Mouse (Mus musculus) common myeloid progenitor, adult 5-6 weeks (primary cell): ENCODE measurements around the gene Ust. TPM values are rescaled to one million over a fixed set of nuclear protein-coding genes. Genes with fewer than 3 reads are reported as not detected.

Experiments
- ATAC-seq: replicated peaks from 2 replicates; pipeline ENCODE4 v1.8.0; 2016; ENCODE audit warnings: low read depth, mild to moderate bottlenecking, moderate TSS enrichment, inconsistent platforms; ENCODE audit not compliant: poor library complexity, severe bottlenecking
- total RNA-seq: library from RNA; stranded (forward); fragments of 200-1000, 187-1606 nt; gene quantifications from 2 replicates; pipeline ENCODE4 v1.2.3, GENCODE M21; 2017

The Ust gene
- total RNA-seq, 1 experiment from 2014 or later = 1.0 TPM

DNA sequence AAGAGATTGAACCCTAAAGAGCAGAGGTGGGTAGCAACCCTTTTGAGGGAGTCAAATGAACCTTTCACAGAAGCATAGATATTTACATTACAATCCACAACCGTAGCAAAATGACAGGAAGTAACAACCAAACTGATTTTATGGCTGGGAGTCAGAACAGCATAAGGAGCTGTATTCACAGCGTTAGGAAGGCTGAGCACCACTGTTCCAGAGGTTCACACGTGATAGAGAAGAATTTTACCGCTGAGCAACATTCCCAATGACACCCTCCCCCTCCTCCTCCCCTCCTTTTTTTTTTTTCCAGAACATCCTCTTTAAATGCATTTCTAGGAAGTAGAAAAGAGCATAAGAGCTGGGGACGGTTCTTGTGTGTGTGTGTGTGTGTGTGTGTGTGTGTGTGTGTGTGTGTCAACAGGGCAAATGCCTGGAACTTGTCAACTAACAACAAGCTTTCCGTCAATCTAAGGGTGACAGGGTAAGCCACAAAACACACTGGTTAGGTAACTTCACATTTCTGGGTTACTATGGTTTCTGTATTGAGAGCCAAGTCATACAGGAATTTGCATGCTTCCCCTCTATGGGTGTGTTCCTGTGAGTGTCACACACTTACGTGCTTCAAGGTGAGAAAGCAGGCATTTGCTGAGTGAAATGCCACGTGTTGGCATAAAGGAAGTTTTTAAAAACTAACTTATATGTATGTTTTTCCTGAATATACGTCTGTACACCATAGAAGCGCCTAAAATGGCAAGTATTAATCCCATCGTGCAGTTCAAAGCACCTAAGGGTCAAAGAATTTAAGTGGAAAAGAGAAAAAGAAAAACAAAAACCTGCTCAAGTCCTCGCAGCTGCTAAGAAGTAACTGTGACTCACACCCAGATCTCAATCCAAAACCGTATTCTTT lies 13.0 kb downstream of the Ust start:
- ATAC-seq = peak; percentile 76

DNA sequence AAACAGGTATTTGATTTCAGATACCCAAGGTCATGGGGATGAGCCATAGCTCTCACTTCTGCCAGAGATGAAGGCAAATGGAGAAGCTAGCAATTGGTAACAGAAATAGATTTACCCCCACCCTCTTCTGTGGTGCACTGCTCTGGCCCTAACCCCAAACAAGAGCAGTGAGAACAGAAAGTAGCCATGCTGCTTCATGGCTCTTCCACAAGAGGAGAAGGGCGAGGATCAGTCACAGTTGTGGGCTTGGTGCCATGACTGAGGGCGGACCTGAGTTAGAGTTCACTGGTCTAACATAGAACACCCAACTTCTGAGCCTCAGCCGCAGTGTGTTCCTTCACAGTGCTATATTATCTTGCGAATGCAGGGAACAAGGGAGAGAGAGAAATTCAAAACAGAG lies 13.8 kb downstream of the Ust start:
- peak; percentile 67 for ATAC-seq

DNA sequence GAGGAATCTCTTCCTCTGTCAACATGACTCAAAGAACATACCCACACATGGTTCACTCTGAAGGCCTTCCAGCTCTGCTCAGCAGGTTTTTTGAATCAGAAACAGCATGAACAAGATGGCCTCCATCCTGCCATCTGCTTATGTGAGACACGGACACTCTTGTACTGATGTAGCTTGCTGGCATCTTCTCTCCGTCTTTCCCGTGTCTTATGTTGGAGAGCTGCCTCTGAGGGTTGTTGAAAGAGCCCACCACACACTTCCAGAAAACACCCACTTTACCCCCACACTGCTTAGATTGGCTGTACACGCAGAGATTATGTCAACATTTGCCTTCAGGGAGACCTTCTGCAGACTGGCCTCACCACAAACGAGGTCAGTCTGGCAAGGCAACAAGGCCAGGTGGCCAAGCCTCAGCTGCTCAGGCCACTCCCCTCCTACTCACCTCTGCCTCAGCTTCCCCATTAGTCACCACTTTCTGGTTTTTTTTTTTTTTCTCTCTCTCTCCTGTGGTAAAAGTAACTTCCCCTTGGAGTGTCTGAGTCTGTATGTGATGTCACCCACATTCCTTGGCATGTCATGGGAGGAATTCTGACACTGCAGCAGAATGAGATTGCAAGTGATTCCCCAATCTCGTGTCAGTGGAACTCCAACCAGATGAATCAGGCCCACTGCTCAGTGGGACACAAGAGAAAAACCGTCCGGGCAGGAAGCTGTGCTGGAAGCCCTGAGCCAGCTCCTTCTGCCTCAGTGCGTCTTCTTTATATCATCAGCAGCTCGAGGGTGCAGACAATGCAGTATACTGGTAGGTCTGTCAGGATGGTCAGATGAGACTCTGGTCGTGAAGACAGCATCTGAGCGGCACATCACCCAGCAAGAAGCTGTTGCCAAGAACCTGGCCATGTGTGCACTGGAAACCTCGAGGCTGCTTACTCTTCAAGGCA lies 19.4 kb downstream of the Ust start:
- peak; percentile 45; the same call in 1 of the 2 replicates for ATAC-seq

DNA sequence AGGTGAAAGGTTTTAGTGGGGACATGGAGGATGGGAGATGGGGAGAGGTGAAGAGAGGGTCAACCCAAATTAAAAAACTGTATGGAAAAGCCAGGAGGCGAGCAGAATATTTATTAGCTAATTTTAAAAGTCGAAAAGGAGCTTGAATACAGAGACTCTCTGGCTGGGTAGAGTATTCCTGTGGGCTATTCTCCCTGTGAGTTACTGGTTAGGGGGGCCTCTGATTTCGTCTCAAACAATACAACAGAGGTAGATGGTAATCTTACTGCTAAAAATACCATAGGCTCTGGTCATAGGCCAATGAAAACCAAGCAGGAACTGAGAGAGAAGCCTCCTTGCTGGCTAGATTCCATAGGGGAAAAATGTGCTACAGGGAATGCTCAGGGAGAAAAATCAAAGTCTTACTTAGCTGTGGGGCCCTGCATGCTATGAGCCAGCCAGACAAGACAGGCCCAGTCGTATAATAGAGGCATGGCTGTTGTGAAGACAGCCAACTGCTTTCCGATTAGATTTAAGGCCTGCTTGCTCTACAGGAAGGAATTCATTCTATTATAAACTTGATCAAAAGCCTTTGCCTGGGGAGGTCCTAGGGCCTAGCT lies 23.0 kb downstream of the Ust start:
- ATAC-seq = no peak

DNA sequence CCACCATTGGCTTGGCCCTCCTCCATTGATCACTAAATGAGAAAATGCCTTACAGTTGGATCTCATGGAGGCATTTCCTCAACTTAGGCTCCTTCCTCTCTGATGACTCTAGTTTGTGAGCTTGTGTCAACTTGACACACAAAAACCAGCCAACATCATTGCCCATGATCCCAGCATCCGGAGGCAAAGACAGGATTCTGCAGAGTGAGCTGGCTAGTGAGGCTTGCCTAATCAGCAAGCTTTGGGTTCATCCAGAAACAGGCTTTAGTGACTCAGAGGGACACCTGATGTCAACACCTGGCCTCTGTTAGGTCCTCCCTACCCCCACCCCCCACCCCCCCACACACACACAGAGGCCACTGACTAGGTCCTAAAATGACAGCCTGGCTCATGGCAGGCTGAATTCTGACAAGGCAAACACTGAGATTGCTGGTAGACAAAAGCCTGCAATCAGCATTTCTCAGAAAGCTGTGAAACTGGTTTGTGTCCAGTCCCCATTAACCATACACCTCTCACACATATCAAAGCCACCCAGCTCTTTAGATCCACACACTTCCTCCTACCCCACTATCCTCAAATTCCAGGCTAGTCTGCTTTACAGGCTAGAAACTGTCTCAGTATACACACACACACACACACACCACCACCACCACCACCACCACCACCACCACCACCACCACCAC lies 26.6 kb downstream of the Ust start:
- ATAC-seq = no peak

DNA sequence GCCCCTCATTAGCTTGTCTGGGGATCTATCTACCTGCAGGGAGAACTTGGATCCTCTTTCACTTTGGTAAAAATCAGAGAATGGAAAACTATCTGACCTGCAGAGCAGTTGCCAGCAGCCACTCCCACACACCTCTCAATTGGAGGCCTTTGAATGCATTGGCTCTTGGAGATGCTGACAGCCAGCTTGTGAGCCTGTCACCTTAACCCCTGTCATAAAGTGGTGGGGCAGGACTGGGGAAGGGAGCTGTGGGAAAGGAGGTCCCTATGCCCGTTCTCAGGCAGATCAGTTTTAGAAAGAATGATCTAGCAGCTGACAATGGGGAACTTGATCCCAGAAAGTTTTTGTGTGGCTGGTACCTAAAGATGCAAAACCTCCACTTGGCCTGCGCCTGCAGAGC lies 31.2 kb downstream of the Ust start:
- ATAC-seq = no peak

DNA sequence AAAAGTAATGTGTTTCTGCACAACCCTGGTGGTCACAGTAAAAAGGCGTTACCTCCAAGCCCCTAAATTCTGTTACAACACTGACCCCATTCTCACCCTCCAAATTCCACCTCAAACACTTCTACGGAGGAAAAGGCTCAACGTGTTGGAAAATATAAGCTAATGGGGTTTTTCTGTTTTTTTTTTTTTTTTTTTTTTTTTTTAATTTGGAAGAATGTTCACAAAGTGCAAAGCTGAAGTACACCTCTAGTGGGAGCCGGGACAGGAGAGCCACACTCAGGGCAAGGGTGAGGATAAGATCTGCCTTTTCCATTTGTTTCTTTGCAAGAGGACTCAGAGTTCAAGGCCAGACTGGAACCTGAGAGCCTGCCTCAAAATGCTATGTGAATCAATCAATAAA lies 34.1 kb downstream of the Ust start:
- ATAC-seq = no peak

DNA sequence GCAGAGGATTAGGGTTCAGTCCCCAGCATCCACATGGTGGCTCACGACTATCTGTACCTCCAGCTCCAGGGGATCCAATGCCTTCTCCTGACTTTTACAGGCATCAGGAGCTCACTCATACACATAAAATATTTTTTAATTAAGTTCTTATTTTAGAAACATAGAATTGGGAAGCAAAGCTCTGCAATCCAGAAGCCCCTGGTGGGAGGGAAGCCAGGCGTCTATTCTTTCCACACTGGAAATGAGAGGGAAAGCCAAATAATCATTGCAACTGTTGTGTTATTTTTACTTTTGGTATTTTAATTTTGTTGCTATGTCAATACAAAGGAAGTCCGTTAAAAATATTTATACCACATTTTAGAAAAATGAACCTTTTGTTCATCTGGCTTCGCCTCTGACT lies 35.8 kb downstream of the Ust start:
- ATAC-seq = no peak

DNA sequence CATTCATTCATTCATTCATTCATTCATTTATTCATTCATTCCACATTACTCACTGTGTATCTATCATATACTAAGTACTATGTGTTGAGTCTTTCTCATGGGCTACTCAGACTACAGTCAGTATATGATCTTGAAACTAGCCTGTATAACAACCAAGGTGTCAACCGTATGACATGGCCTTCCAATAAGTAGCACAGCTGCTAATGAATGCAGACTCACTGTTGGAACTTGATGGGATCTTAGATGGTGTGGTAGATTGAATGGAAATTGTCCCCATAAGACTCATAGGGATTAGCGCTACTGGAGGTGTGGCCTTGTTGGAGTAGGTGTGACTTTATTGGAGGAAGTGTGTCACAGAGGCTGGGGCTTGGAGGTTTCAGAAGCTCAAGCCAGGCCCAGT lies 38.8 kb downstream of the Ust start:
- ATAC-seq = no peak

DNA sequence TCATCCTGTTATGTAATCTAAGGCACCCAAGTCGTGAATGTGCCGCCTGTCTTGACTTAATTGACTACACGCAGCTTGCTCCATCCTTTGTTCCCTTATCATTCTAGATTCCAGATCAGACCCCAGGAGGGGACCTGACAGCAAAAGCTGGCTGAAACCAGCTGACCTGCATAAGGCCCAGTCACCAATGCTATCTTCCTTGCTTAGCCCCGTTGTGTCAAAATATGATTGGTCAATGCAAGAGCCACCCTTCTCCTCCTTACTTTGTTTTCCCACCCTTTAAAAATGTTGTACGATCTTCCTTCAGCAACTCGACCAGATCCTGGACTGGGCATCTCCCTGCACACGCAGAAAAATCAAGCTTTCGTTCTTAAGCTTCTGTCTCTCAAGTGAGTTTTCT lies 40.7 kb downstream of the Ust start:
- ATAC-seq = no peak

DNA sequence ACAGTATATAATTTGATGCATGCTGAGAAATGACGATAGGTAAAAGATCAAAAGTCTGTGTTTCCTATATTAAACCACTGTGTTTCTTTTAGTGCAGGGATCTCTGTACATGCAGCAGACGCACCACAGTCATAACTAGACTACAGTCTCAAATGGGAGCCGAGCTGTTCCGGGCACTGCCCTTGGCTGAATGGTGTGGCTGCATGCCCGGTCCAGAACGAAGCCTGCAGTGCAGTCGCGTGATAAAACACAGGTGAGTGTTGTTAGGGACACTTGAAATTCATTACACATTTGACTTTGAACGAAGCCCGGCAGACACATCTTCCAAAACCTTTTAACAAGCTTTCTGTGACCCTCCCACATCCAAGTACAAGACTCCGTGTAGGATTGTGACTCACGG lies 46.6 kb downstream of the Ust start:
- no peak for ATAC-seq

DNA sequence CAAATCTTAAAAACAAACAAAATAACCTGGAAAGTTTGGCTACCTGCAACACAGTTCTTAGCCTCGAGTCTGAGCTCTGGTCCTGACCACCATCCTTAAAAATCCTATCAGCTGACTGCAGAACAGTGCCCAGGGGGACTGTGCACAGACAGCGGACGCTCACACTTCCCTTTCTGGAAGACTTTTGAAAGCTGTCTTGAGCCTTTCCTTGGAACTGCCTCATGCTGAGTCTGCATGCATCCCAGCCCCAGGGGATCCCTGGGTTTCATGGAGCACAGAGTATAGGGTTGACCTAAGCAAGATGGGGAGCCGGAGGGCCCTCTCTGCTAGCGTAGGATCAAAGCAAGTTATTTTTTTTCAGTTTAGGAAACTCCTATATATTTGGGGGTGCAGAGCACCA lies 47.6 kb downstream of the Ust start:
- no peak for ATAC-seq

DNA sequence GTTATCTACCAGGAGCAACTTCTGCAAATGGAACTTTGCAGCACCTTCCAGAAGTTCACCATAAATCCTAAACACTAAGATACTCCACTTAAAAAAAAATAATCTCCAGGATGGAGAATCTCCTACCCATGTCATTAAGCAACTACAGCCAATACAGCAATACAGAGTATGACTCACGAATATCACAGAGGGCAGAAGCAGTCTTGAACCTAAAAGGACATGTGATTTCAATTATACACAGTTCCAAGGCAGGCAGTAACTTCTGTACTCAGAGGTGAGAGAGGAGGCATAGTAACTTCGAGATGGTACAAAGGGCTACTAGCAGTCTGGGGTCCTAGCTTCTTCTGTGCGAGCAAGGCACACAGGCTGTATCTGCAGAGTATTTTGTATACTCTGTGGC lies 49.1 kb downstream of the Ust start:
- no peak for ATAC-seq

DNA sequence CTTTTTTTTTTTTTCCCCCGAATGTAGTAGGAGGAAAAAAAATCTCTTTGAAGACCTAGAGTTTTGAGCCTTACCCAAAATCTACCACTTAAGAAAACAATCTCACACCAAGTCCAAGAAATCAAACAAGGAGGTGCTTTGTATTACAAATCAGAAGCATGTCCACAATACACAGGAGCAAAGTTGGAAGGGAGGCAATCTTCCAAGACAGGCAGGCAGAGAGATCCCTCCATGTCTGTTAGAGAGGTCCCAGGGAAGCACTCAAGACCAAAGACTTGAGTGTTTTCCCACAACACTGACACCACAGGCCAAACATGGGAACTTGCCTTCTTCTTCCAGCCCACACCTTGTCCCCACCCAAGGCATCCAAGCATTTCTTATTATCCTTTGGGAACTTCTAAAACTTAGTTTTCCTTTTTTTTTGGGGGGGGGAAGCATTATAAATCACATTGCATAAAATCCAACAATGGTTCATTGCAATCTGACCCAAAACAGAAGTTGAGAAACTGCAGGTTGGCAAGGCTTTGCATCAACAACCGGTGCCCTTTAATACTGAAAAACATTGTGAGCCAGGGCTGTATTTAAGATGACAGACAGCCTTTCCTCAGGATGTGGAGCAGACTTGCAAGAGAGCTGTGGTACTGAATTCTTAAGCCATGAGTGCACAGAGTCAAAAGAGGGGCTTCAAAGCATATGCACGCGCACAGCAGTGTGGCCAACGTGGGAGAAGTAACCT lies 49.8 kb downstream of the Ust start:
- no peak for ATAC-seq

DNA sequence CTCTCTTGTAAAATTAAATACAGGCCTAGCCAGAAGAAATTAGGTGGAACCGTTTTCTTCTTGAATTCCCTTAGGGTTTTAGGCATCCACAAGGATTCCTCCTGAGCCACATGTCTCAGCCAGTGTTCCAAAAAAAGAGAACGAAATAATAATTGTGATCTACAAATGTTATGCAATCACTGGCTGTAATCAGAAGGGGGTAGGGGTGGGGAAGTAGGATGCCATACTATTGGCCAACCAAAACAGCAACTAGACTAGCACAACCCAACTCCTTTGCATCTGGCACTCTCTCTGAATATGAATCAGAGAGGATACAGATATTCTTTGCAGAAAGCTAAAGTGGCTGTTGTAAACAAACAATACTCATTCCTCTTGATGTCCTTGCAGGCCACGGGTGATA lies 52.7 kb downstream of the Ust start:
- no peak for ATAC-seq

DNA sequence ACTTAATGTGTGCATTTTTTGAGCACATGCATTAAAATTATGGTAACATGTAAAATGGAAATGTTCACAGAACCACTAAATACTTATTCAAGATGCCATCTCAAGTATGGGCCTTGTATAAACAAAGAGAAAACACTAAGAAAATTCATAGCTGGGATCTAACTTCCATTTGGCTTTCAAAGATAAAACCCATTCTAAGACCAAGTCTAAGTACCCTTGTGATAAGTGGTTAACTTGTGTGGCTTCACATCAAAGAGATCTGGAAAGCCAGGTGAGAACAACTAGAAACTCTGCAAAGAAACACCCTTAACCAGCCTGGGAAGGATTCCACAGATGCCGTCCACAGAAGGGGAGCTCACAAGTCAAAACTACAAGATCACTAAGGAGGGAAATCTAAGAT lies 53.4 kb downstream of the Ust start:
- ATAC-seq = no peak

DNA sequence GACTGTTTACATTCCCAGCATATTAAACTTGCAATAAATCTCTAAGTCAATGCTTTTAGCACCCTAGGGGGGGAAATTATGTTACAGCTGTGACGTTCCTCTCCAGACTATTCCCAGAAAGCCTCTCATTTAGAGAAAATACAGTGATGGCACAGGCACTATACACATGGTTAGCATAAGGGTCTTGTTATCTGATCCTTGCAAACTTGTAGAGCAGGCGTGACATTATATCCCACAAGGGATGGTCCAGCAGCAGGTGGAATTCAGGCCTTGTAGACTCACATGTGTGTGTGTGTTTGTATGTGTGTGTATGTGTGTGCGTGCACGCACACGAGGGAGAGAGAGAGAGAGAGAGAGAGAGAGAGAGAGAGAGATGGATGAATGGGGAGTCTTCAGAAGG lies 57.3 kb downstream of the Ust start:
- no peak for ATAC-seq

DNA sequence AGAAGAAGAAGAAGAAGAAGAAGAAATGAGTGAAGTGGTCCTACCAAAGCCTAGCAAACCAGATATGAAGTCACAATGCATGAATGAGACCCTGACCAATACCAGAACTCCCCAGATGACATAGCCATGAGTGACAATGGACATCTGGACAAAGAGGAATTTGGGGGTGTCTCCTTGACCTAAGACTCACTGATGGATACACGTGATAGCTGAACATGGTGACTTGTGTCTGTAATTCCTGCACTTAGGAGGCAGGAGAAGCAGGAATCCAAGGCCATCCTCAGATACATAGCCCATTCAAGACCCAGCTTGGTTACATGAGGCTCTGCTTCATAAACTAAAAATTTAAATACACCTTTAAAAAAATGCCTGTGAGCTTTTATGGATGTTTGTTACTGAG lies 63.9 kb downstream of the Ust start:
- ATAC-seq = no peak

DNA sequence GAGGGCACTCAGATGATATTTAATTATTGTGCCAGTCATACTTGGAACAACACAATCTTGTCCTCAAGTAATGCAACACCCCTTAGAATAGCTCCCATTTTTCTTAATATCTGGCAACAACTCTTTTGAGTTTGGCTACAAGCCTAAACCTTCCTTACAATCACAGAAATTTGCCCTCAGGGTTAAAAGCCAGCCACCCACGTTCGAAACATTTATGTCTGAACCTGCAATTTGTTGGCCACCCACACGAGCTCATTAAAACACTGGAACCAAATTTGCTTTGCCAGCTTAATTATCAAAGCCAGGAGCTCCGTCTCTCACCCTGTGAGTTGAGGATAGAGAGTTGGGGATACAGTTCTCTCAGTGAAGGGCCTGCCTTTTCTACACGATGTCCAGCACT lies 70.9 kb downstream of the Ust start:
- ATAC-seq = no peak

DNA sequence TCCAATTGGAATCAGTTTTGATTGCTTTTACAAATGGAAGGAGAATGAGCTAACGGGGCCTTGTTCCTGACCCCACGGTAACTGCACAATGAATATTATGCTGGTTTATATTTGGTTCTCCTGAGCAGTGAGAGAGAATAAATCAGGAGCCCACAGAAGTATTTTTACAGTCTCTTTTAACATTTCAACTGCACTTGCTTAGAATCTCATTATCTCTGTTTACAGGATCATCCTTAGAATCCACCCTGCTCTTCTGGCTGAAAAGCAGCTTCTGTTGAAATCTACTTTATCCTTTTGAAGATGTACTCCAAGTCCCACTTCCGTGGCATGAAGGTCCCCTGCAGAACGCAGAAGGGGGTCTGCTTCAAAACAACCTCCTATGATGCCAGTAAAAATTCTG lies 71.7 kb downstream of the Ust start:
- no peak for ATAC-seq
